Mouse (Mus musculus): ENCODE measurements at regions not wholly inside any gene's neighbourhood (a gene's known extent, or its start where the extent isn't known, plus 50 kb on each side); places are given as distances from the start of the nearest gene placed in this dataset.
A peak's percentile ranks its signal among the peaks of the same experiment; 100 is the strongest.
"Not testable (repeated sequence)": the region's sequence is repeated elsewhere in the genome, so short reads cannot be mapped to it uniquely, and the experiment has no call there.

DNA sequence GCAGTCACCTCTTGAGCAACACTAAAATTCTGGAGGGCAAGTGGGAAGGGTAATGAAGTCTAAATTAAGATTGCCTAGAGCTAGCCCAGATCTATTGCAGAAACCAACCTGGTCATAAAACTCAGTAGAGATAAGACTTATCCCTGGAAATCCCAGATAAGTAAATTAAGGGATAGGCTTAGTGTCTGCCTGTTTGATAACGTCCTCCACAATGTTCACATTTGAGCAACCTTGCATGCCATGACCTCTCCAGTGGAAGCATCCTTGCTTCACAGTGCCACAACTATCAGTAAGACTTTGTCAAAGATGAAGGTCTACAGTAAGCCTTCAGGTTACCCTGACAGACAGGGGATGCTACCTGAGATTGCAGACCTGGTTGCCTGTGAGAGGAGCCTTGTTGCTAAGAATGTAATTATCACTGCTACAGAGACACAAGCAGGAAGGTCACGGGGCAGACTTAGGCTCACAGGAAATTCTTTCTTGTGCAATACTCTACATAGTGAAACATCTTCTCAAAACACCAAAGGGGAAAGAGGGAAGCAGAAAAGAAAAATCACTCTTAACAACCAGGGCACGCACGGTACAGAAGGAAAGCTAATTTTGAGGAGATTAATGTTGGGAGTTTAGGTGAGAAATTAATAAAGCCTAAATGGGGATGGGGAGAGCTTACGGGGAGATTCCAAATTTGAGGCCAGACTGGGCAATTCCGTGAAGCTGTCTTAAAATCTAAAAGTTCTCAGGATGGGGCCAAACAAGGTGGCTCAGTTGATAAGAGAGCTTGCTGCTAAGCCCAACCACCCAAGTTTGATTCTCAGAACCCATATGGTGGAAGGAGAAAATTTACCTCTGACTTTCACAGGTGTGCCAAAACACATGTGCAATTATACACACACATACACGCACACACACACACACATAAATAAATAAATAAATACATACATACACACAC lies 56.9 kb upstream of the Prdm9 start:
- intact Hi-C loops (cut with DNase I): loop anchor here (5.0 kb wide), 1 partner anchor 101 kb away; no protein-coding TSS in a partner anchor
- DNase-seq (ENCODE audit: extremely low spot score in 1 of 2, low spot score in 2 of 2): no peak

DNA sequence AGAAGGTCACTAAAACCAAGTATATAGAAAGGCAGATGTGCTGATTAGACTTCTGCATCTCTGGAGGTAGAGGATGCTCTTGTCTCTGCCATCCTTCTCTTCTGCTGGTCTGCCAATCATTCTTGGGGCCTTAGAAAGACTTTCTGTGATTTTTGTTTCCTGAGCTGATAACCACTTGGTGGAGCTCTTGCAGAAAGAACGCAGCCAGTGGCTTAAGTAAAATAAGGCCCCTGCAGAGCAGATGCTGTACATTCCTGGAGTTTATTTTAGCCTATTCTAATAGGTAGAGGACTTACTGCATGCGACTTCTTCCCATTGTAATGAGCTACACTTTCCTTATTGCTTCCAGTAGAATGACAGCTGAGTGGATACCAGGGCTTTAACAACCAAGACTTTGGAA lies 58.8 kb upstream of the Prdm9 start:
- intact Hi-C loops (cut with DNase I): loop anchor here (5.0 kb wide), 1 partner anchor 99 kb away; no protein-coding TSS in a partner anchor
- DNase-seq (ENCODE audit: extremely low spot score in 1 of 2, low spot score in 2 of 2): peak in 1 of 2 experiments; percentile 9

DNA sequence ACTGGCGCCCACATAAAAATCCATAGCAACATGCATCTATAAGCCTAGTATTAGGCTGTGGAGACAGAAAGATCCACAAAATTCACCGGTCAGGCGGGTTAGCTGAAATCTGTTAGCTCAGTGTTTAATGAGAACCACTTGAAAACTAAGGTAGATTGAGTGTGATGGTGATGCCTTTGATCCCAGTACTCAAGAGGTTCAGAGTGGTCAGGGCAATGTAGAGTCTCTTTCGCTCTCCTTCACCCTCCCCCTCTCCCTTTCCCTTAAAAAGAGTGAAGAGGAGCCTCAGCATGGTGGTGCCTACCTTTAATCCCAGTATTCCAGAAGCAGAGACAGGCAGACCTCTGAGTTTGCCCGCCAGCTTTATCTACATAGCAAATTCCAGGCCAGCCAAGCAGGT lies 66.6 kb upstream of the Prdm9 start:
- intact Hi-C loops (cut with DNase I): no loop called here
- no peak for DNase-seq (ENCODE audit: extremely low spot score in 1 of 2, low spot score in 2 of 2)

DNA sequence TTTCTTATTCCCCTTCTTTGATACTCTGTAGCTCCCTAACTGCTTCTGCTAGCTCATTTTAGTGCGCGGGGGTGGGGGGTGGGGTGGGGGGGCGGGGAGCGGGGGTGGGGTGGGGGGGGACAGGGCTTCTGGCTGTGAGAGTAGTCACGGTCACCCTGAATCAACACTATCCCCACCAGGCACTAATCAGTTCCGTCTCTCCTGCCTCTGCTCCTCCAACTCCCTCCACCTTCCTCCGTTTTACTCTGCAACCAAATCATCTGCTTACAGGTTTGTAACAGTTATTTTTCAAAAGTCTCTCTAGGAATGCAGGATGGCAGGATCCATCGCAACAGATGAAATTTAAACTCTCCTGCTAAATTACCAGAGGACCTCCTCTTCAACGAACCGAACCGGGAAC lies 67.5 kb upstream of the Prdm9 start:
- intact Hi-C loops (cut with DNase I): no loop called here
- DNase-seq (ENCODE audit: extremely low spot score in 1 of 2, low spot score in 2 of 2): no peak

DNA sequence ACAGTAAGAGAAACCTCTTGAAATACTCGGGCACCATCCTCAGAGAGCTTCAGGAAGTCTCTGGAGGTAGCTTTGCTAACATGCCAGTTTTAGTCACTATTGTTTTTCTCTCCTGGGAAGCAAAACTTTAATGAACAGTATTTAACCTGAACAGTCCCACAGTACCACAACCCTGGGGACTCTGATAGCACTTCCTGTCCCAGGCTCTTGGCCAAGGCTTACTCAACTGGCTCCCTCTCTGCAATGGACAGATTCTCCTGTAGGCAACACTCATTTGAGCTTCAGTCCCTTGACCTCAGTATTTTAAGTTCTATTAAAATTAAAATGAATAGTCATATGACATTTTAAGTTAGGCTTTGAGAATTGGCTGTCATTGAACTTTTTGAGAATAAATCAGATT lies 67.9 kb upstream of the Prdm9 start:
- intact Hi-C loops (cut with DNase I): no loop called here

DNA sequence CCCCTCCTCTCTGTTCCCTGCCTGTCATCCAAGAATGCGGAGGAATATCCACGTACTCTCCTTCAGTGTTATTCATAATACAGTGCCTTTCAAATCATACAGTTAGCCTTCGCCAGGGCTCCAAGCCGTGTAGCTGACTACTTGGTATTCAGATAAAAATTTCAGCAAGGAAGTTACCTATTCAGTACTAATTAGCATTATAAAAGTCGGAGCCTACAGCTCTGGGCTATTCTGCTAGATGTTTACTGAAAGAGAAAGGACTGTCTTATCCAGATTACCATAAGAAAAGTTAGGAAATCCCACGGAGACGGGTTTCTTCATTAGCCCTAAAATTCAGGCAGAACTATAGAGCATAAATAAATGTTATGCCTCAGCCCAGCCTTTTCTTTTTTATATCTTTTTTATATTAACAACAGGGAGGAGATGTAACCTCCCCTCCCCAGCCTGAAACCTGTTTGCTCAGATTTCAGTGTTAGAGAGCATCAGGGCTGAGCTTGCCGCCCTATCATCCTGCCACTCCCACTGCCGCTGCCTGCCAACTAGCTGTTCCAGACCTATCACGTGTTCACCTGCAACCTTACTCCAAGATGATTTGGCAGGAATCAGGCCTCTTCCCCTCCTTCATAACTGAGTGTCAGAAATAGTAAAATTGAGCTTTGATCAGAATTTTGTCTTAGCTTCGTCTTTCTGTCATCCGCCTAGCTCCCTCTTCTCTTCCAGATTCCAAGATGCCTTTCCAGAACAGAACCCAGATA lies 65.5 kb upstream of the Chd1 start:
- intact Hi-C loops (cut with DNase I); DNase-seq (ENCODE audit: extremely low spot score in 1 of 2, low spot score in 2 of 2): not testable (repeated sequence)

More for the DNA sequence above, 67.9 kb upstream of the Prdm9 start:
- DNase-seq (ENCODE audit: extremely low spot score in 1 of 2, low spot score in 2 of 2): no peak

DNA sequence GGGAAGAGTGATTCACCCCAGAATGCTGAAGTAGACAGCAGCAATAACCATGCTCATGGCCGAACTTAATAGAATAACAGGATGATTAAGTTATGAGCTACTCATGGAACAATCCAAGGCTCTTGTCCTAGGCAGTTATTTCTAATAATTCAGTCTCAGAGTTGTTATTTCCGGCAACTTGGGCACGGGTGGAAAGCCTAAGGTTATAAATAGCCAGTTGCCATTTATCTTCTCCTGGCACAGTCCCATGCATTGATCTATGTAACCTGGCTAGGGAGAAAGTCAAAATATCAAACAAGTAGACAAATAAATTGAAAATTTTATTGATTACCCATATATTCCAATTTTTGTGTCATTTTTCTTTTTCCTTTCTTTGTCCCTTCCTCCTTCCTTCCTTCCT lies 64.0 kb upstream of the Chd1 start:
- no peak for DNase-seq (ENCODE audit: extremely low spot score in 1 of 2, low spot score in 2 of 2)
- intact Hi-C loops (cut with DNase I): no loop called here

DNA sequence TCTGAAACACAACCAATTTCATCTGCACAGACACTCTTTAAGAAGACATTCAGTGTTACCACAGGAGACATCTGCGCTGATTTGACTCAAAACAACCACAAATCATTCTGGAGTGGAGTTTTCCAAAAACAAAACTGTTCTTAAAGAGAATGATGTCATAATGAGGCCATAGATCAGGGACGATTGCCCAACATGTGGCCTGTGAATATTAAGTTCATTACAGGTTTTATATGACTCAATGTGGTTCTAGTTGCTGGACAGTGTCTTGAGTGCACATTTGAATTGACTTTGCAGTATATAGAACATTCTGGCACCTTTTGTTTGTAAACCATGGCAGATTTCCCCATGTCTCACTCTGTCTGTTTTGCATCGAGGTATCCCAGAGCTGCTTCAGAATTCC lies 63.0 kb upstream of the Chd1 start:
- intact Hi-C loops (cut with DNase I): no loop called here
- DNase-seq (ENCODE audit: extremely low spot score in 1 of 2, low spot score in 2 of 2): no peak

DNA sequence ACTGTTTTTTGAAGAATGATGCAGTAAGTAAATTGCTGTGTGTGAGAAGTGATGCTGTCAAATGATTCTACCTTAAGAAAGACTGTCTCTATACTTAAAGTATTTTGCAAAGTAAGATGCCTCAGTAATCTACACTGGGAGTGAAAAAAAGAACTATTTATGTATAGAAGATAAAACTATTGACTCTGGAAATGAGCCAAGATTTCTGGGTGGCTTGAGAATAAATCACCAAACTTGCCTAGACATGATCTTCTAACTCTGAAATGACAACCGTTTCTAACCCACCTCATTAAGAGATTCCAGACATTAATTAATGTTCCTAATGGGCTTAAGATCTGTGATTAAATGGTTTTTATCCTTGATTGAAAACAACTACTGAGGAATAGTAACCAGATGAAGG lies 58.0 kb upstream of the Chd1 start:
- no peak for DNase-seq (ENCODE audit: extremely low spot score in 1 of 2, low spot score in 2 of 2)
- intact Hi-C loops (cut with DNase I): no loop called here

DNA sequence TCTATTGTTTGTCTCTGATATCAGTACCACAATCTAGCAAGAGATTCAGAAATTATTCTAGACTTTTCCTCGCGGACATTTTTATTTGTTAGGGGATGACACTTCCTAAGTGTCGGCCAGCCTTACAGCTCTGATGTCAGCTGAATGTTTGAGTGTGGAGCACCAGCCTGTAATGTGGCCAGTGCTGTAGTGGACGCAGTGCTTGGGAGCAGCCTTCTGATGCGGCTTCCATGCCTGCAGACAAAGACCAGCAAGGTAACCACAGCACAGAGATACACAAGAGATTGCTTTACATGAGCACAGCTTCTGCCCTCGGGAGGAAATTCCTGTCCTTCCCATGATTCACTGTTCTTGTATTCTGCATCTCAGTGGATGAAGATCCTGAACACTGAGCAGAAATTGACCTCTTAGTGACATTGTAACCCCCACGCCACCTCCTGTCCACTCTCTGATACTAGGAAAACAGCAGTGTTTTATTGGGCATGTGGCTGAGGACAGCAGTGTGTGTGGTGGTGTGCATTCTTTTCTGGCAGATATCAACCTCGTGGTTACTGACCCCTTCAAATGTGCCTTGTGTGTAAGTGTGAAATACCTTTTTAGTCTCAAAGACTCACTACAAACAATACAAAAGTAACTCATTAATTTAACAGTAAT lies 54.6 kb upstream of the Chd1 start:
- intact Hi-C loops (cut with DNase I): no loop called here
- no peak for DNase-seq (ENCODE audit: extremely low spot score in 1 of 2, low spot score in 2 of 2)

DNA sequence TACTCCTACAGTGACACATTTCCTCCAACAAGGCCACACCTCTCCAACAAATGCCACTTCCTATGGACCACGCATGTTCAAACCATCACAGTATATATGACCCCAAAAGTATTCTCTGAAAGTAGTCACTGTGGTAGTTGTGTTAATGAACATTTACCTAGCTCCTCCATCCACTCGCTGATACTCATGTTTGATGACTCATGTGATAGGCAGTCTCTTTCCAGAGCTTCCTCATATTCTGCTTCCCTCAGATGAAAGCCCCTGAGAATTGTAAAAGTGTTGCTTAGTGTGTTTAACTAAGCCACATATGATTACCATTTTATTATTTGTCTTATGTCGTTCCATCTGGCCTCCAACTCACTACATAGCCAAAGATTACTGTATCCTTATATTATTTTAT lies 52.9 kb upstream of the Chd1 start:
- DNase-seq (ENCODE audit: extremely low spot score in 1 of 2, low spot score in 2 of 2): no peak
- intact Hi-C loops (cut with DNase I): no loop called here
